Comparison of ENCODE assay signal across 8 mouse cellular contexts in the genomic region with DNA sequence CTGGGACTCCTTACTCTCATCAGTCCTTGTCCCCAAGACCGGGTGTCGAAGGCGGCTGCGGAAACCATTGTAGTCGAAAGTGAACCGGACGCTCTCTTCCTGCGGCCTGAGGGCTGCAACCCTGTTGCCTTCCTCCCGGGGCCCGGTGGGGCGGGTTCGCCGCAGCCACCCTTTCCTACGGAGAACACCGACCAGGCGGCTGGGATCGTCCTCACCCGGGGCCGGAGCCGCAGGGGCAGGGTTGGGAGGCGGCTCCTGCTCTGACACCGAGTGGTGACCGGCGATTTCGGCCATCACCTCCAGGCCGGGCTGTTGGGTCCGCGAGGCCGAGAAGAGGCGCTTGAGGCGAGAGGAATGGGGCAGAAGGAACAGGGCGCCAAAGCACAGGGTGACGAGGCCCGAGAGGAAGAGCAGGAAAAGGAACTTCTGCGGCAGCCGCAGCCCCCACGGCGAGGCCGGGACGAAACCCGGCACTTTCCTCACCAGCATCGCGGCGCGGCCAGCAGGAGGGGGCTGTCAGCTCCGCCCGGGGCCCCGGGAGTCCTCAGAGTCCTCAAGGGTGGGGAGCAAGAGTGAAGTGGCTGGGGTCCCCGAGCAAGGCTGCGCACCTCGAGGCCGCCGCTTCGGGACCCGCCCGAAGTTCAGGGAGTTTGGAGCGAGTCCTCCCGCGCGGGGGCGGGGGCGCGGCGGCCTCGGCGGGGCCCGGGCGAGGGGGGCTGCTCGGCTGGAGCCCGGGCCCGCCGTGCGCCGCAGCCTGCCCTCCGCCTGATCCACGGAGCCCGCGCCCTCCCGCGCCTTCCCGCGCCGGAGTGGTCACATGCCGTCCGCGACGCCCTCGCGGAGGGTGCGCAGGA. TPM values are rescaled to one million over a fixed set of nuclear protein-coding genes. Genes with fewer than 3 reads are reported as not detected.
DNase-seq lines count a peak whose midpoint lies in the region; ATAC-seq and TF ChIP-seq lines count a peak whose summit lies in the region.

No protein-coding gene starts in this region.

- H3K27me3 ChIP-seq in MEL (ENCODE audit: control insufficient read depth in 1 of 2, insufficient read depth in 2 of 2, low read length in 2 of 2) = no peaks in the 10 kb centered on the region
- H3K27me3 ChIP-seq in forebrain, embryonic 14.5 days (replicated peaks; ENCODE audit: control insufficient read depth, insufficient read depth, low read length) = 0 out of 2 replicates have a peak, but pooled peaks cover 3% of the 10 kb centered on the region
- peaks cover 31% of the 10 kb centered on the region for H3K27me3 ChIP-seq in limb, embryonic 13.5 days
- H3K27me3 ChIP-seq in midbrain, embryonic 13.5 days = peaks cover 25% of the 10 kb centered on the region
- peaks cover 18% of the 10 kb centered on the region for H3K27me3 ChIP-seq in stomach, embryonic 16.5 days (ENCODE audit: control insufficient read depth, insufficient read depth, low read length)

- WGBS in forebrain, embryonic 14.5 days = 2% methylated on average over 76 of the region's 90 CpGs
- WGBS in limb, embryonic 13.5 days = under 1% methylated on average over 90 of the region's 90 CpGs
- 1% methylated on average over 83 of the region's 90 CpGs for WGBS in midbrain, embryonic 13.5 days
- under 1% methylated on average over 90 of the region's 90 CpGs for WGBS in stomach, embryonic 16.5 days

- peak overlapping the region; percentile 100 for H3K4me2 ChIP-seq in forebrain, embryonic 14.5 days (ENCODE audit: low read length)
- H3K4me2 ChIP-seq in limb, embryonic 13.5 days (replicated peaks) = peak overlapping the region; percentile 99
- H3K4me2 ChIP-seq in midbrain, embryonic 13.5 days (replicated peaks) = peak overlapping the region; percentile 98
- peak overlapping the region; percentile 99 for H3K4me2 ChIP-seq in stomach, embryonic 16.5 days (ENCODE audit: low read depth, low read length)

- no peaks in the 10 kb centered on the region; a peak in 1 of 4 replicates for H3K36me3 ChIP-seq in MEL (ENCODE audit: control insufficient read depth in 1 of 2, insufficient read depth in 2 of 2, low read length in 2 of 2)
- H3K36me3 ChIP-seq in forebrain, embryonic 14.5 days (ENCODE audit: control insufficient read depth, insufficient read depth, low read length) = no peaks in the 10 kb centered on the region
- H3K36me3 ChIP-seq in limb, embryonic 13.5 days = no peaks in the 10 kb centered on the region
- no peaks in the 10 kb centered on the region for H3K36me3 ChIP-seq in midbrain, embryonic 13.5 days
- H3K36me3 ChIP-seq in stomach, embryonic 16.5 days (ENCODE audit: control insufficient read depth, insufficient read depth, low read length) = no peaks in the 10 kb centered on the region

- intact Hi-C loops in heart, postnatal 36 days (cut with DNase I) = loop anchor here (2.0 to 5.0 kb wide), 4 partner anchors 64 to 649 kb away; partner anchors contain the start of gene Srrm1

- peak overlapping the region; percentile 50 to 75 for H3K4me3 ChIP-seq in MEL (ENCODE audit: control insufficient read depth in 1 of 2, insufficient read depth in 1 of 2, low read depth in 2 of 2, low read length in 2 of 2)
- peak overlapping the region; percentile 61 for H3K4me3 ChIP-seq in forebrain, embryonic 14.5 days (ENCODE audit: low read depth, low read length)
- peak overlapping the region; percentile 65 for H3K4me3 ChIP-seq in limb, embryonic 13.5 days
- peak overlapping the region; percentile 67 for H3K4me3 ChIP-seq in midbrain, embryonic 13.5 days (replicated peaks)
- H3K4me3 ChIP-seq in stomach, embryonic 16.5 days (replicated peaks; ENCODE audit: low read length) = peak overlapping the region; percentile 65

- peak; percentile 22; the same call in 1 of the 2 replicates for ATAC-seq in forebrain, embryonic 14.5 days
- no peak for ATAC-seq in limb, embryonic 13.5 days (ENCODE audit: low FRiP score, low read depth)
- ATAC-seq in midbrain, embryonic 13.5 days = peak; percentile 12
- ATAC-seq in stomach, embryonic 16.5 days (ENCODE audit: insufficient read depth, low FRiP score) = peak; percentile 7; the same call in 1 of the 2 replicates

- H3K27ac ChIP-seq in MEL (ENCODE audit: control insufficient read depth, low read depth, low read length) = no peak overlapping the region
- H3K27ac ChIP-seq in forebrain, embryonic 14.5 days (ENCODE audit: low read depth, low read length) = no peak overlapping the region
- H3K27ac ChIP-seq in limb, embryonic 13.5 days = no peak overlapping the region
- H3K27ac ChIP-seq in midbrain, embryonic 13.5 days = no peak overlapping the region
- H3K27ac ChIP-seq in stomach, embryonic 16.5 days (ENCODE audit: low read length) = peak overlapping the region; percentile 18; the same call in 1 of the 2 replicates

- TF ChIP-seq CTCF in MEL (IDR thresholded peaks at IDR 0.05 in 2 of 3, conservative IDR thresholded peaks at IDR 0.05 in 1 of 3; ENCODE audit: control insufficient read depth in 1 of 3, insufficient read depth in 1 of 3, low read depth in 2 of 3, low read length in 3 of 3, poor library complexity in 1 of 3, severe bottlenecking in 1 of 3) = no peak

- no peaks in the 10 kb centered on the region for H3K4me1 ChIP-seq in MEL (ENCODE audit: control insufficient read depth in 1 of 2, insufficient read depth in 2 of 2, low read length in 2 of 2)
- peaks cover 11% of the 10 kb centered on the region for H3K4me1 ChIP-seq in forebrain, embryonic 14.5 days (ENCODE audit: control insufficient read depth, insufficient read depth, low read length)
- peaks cover 35% of the 10 kb centered on the region for H3K4me1 ChIP-seq in limb, embryonic 13.5 days
- peaks cover 43% of the 10 kb centered on the region for H3K4me1 ChIP-seq in midbrain, embryonic 13.5 days (replicated peaks)
- H3K4me1 ChIP-seq in stomach, embryonic 16.5 days (ENCODE audit: control insufficient read depth, insufficient read depth, low read length) = peaks cover 23% of the 10 kb centered on the region

- no peaks in the 10 kb centered on the region for H3K9me3 ChIP-seq in MEL (replicated peaks; ENCODE audit: insufficient read depth, low read length)
- H3K9me3 ChIP-seq in forebrain, embryonic 14.5 days (replicated peaks; ENCODE audit: control insufficient read depth, low read length) = no peaks in the 10 kb centered on the region
- no peaks in the 10 kb centered on the region for H3K9me3 ChIP-seq in limb, embryonic 13.5 days
- H3K9me3 ChIP-seq in midbrain, embryonic 13.5 days = no peaks in the 10 kb centered on the region
- no peaks in the 10 kb centered on the region for H3K9me3 ChIP-seq in stomach, embryonic 16.5 days (replicated peaks; ENCODE audit: control insufficient read depth, low read length)

- peak overlapping the region; percentile 65 for H3K9ac ChIP-seq in MEL (ENCODE audit: control insufficient read depth, low read depth, low read length, poor library complexity, severe bottlenecking)
- peak overlapping the region; percentile 62 for H3K9ac ChIP-seq in forebrain, embryonic 14.5 days (ENCODE audit: low read length)
- H3K9ac ChIP-seq in limb, embryonic 13.5 days = peak overlapping the region; percentile 72
- H3K9ac ChIP-seq in midbrain, embryonic 13.5 days (replicated peaks) = peak overlapping the region; percentile 58
- H3K9ac ChIP-seq in stomach, embryonic 16.5 days (ENCODE audit: low read length) = peak overlapping the region; percentile 76

- TF ChIP-seq EP300 in MEL (IDR thresholded peaks at IDR 0.05; ENCODE audit: low read depth in 1 of 2, low read length in 2 of 2) = no peak

- no peak for TF ChIP-seq RAD21 in MEL (IDR thresholded peaks at IDR 0.05; ENCODE audit: low read depth, low read length)

- peak; percentile 44 for DNase-seq in MEL (ENCODE audit: low read depth, low spot score)
- DNase-seq in adrenal gland, postnatal 36 days = peak; percentile 67 to 75
- no peak for DNase-seq in forebrain, embryonic 14.5 days (ENCODE audit: low spot score)
- DNase-seq in heart, postnatal 36 days = peak; percentile 69 to 80
- DNase-seq in layer of hippocampus, adult 8-10 months (ENCODE audit: low spot score in 2 of 2) = no peak

- no peaks in the 10 kb centered on the region; the same call in 1 of the 2 replicates for H3K79me2 ChIP-seq in MEL (ENCODE audit: control insufficient read depth, insufficient read depth, low read length, poor library complexity)

- TF ChIP-seq POLR2A in MEL (IDR thresholded peaks at IDR 0.05; ENCODE audit: control insufficient read depth in 1 of 2, insufficient read depth in 1 of 2, low read depth in 1 of 2, low read length in 2 of 2, poor library complexity in 1 of 2) = no peak

TF ChIP-seq in MEL, 35 proteins besides CTCF, POLR2A, EP300 and RAD21 (continues in another document):
- TF ChIP-seq USF2 (IDR thresholded peaks at IDR 0.05; ENCODE audit: borderline replicate concordance in 1 of 2, insufficient read depth in 1 of 2, low read depth in 1 of 2, low read length in 2 of 2) = no peak
- TF ChIP-seq NELFE (IDR thresholded peaks at IDR 0.05; ENCODE audit: low read depth, low read length) = no peak
- no peak for TF ChIP-seq TAL1 (IDR thresholded peaks at IDR 0.05; ENCODE audit: low read length)
- TF ChIP-seq CHD2 (IDR thresholded peaks at IDR 0.05; ENCODE audit: low read length) = no peak
- TF ChIP-seq POLR2AphosphoS2 (IDR thresholded peaks at IDR 0.05; ENCODE audit: low read length) = no peak
- no peak for TF ChIP-seq MAFK (IDR thresholded peaks at IDR 0.05; ENCODE audit: borderline replicate concordance, low read depth, low read length)
- TF ChIP-seq MEF2A (IDR thresholded peaks at IDR 0.05; ENCODE audit: extremely low read depth, insufficient replicate concordance, low read depth, low read length, poor library complexity, severe bottlenecking) = no peak
- no peak for TF ChIP-seq SIN3A (IDR thresholded peaks at IDR 0.05; ENCODE audit: low read length)
- no peak for TF ChIP-seq ETS1 (IDR thresholded peaks at IDR 0.05; ENCODE audit: low read depth, low read length)
- TF ChIP-seq UBTF (IDR thresholded peaks at IDR 0.05; ENCODE audit: borderline replicate concordance, insufficient read depth, low read depth, low read length) = no peak
- no peak for TF ChIP-seq MXI1 (IDR thresholded peaks at IDR 0.05; ENCODE audit: low read depth, low read length)
- TF ChIP-seq NRF1 (IDR thresholded peaks at IDR 0.05; ENCODE audit: insufficient read depth, low read depth, low read length, poor library complexity, severe bottlenecking) = no peak

RNA-seq across cellular contexts. Expression of gene Man1c1, which starts 0.9 kb away (rescaled TPM):
- 1.6 and 1.9 TPM in 2 replicates for total RNA-seq in MEL (2012; rRNA removed)
- polyA plus RNA-seq in MEL (2012; ENCODE audit: insufficient read depth in 1 of 2, insufficient read length in 2 of 2, low read depth in 1 of 2, low replicate concordance in 2 of 2, missing spikeins in 1 of 2) = 1 to 10 TPM in 1 of 2 experiments, not detected in 1; 5.2 TPM
- 10 to 100 TPM; 18.5 to 24.7 TPM for total RNA-seq in adrenal gland, postnatal 36 days (2021)
- 1.5 and 1.9 TPM in 2 replicates for polyA plus RNA-seq in forebrain, embryonic 14.5 days (2014; fragmentation: Nextera tagmentation; extraction: Ambion mirVana)
- total RNA-seq in heart, postnatal 36 days (2021) = 10 to 100 TPM; 22.0 to 23.2 TPM
- 2.9 and 3.5 TPM in 2 replicates for polyA plus RNA-seq in limb, embryonic 13.5 days (2015; fragmentation: Nextera tagmentation; extraction: Ambion mirVana)
- polyA plus RNA-seq in midbrain, embryonic 13.5 days (2015; fragmentation: Nextera tagmentation; extraction: Ambion mirVana) = 1.9 and 2.4 TPM in 2 replicates
- 1.3 and 1.6 TPM in 2 replicates for polyA plus RNA-seq in stomach, embryonic 16.5 days (2015; fragmentation: Nextera tagmentation; extraction: Ambion mirVana)
- 10 to 100 TPM; 24.6 to 31.4 (median 28.1) TPM for total RNA-seq in layer of hippocampus, adult 8-10 months (2022)

Comparison
In these comparisons a context has a peak if more than half of its experiments do, and no peak if none do; other contexts are left out.
1. DNase-seq: peak in MEL (single experiment), adrenal gland, postnatal 36 days (2 of 2) and heart, postnatal 36 days (2 of 2); none in forebrain, embryonic 14.5 days (single experiment) and layer of hippocampus, adult 8-10 months (0 of 2).
2. Peak in every context shown above with its lines, with median percentiles within 50 percentile points of each other: H3K4me3 ChIP-seq, H3K9ac ChIP-seq and H3K4me2 ChIP-seq.